Mouse (Mus musculus): ENCODE measurements around the gene Pitx1. TPM values are rescaled to one million over a fixed set of nuclear protein-coding genes. Genes with fewer than 3 reads are reported as not detected.

Pitx1 gene
- polyA plus RNA-seq (2017; shearing (Covaris generic)) = not detected

DNA sequence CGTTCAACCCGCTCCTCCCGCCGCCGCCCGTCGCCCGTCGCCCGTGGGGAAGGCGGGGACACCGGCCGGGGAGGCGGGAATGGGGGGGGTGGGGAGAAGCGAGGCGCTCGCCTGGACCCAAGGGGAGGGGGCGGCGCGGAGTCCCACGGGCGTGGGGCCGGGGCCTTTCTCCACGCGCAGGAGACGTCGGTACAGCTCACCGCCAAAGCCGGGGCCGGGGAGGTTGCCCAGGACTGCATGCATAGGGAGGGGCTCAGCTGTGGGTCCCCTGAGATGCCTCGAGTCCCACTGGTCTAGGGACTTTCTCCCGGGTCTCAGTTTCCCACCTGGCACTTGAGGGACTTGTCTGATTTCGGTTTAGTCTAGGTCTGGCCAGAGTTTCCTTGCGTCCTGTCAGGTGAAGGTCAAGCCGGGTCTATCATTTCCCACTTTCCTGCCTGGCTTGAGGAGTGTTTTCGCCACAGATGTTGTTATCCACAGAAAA lies at the start of gene Pitx1:
Pitx1 (minus strand) TSS at position 51 of the 484 bp plus-strand sequence.

DNA sequence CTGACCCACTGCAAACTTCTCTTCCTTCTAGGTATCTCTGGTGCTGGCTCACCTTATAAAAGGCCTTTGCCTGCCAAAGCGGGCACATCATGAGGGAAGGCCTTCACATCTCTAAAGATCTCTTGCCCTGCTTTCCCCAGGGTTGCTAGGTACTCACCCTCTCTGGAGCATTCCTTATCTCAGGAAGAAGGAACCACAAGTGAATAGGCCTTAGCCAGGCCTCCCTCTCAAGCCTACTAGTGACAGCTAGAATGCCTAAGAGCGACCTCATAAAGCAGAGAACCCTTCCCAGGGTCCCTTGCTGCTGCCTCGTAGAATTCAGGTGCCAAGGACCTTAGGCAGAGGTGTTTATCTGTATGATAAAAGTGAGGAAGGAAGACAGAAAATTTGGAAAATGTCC lies 51.7 kb downstream of the Pitx1 start, which contains the start of gene Catsper3:
Catsper3 (plus strand) TSS at position 301 of the 400 bp plus-strand sequence.

Other genes with a start within 250 kb of the Pitx1 start
- gene B4galt7, start 236.3 kb downstream of the Pitx1 start, polyA plus RNA-seq (2017; shearing (Covaris generic)) = 34.4 TPM
- 23.9 TPM for gene Caml, start 213.2 kb downstream of the Pitx1 start, polyA plus RNA-seq (2017; shearing (Covaris generic))
- 70.6 TPM for gene Ddx46, start 201.2 kb downstream of the Pitx1 start, polyA plus RNA-seq (2017; shearing (Covaris generic))
- gene B230219D22Rik, start 143.1 kb downstream of the Pitx1 start, polyA plus RNA-seq (2017; shearing (Covaris generic)) = 34.0 TPM
- 29.3 TPM for gene Txndc15, start 121.5 kb downstream of the Pitx1 start, polyA plus RNA-seq (2017; shearing (Covaris generic))
- gene Pcbd2, start 108.8 kb downstream of the Pitx1 start, polyA plus RNA-seq (2017; shearing (Covaris generic)) = 45.3 TPM
- 0.39 TPM for gene Catsper3, start 51.6 kb downstream of the Pitx1 start, polyA plus RNA-seq (2017; shearing (Covaris generic))